Mouse (Mus musculus) MEL (cell line): Measurements from ENCODE around the gene Cyp21a1. TPM values are rescaled to one million over a fixed set of nuclear protein-coding genes. Genes with fewer than 3 reads are reported as not detected.
"Not testable (repeated sequence)": the region's sequence is repeated elsewhere in the genome, so short reads cannot be mapped to it uniquely, and the experiment has no call there.

ENCODE experiments used
- DNase-seq: peaks from one replicate; pipeline ENCODE4 v3.0.0; 2011; ENCODE audit warnings: low read depth, low spot score
- H3K27ac ChIP-seq: 2 replicates; pipeline ENCODE4 v1.5.1; 2012; ENCODE audit warnings: low read depth, mild to moderate bottlenecking, control low read depth, low read length, moderate library complexity; ENCODE audit not compliant: control insufficient read depth
- H3K27me3 ChIP-seq, 2 experiments: fragments of 150-350 bp in 1 of 2; sonication (generic) in 1 of 2; 2 replicates each; pipeline ENCODE4 v1.6.1; 2012; ENCODE audit warnings: low read length in 2 of 2, mild to moderate bottlenecking in 2 of 2, improper control_type of control experiment in 1 of 2, moderate library complexity in 1 of 2; ENCODE audit not compliant: insufficient read depth in 2 of 2, control insufficient read depth in 1 of 2
- H3K36me3 ChIP-seq, 2 experiments: 2 replicates each; pipeline ENCODE4 v1.6.1; 2012 to 2014; ENCODE audit warnings: low read length in 2 of 2, improper control_type of control experiment in 1 of 2, inconsistent platforms in 1 of 2, mild to moderate bottlenecking in 1 of 2; ENCODE audit not compliant: insufficient read depth in 2 of 2, control insufficient read depth in 1 of 2
- H3K4me1 ChIP-seq, 2 experiments: fragments of 150-350 bp in 1 of 2; sonication (generic) in 1 of 2; 2 replicates each; pipeline ENCODE4 v1.6.1; 2012; ENCODE audit warnings: low read length in 2 of 2, improper control_type of control experiment in 1 of 2, mild to moderate bottlenecking in 1 of 2; ENCODE audit not compliant: insufficient read depth in 2 of 2, control insufficient read depth in 1 of 2
- H3K4me3 ChIP-seq, 2 experiments: fragments of 150-350 bp in 1 of 2; sonication (generic) in 1 of 2; 2 replicates each; pipeline ENCODE4 v1.5.1; 2012; ENCODE audit warnings: low read depth in 2 of 2, low read length in 2 of 2, mild to moderate bottlenecking in 2 of 2, moderate library complexity in 2 of 2, control low read depth in 1 of 2, improper control_type of control experiment in 1 of 2; ENCODE audit not compliant: control insufficient read depth in 1 of 2, insufficient read depth in 1 of 2
- H3K79me2 ChIP-seq: 2 replicates; pipeline ENCODE4 v1.6.1; 2012; ENCODE audit warnings: mild to moderate bottlenecking, low read length, moderate library complexity; ENCODE audit not compliant: control insufficient read depth, poor library complexity, insufficient read depth
- H3K9ac ChIP-seq: 2 replicates; pipeline ENCODE4 v1.6.1; 2012; ENCODE audit warnings: low read depth, mild to moderate bottlenecking, control low read depth, low read length, moderate library complexity; ENCODE audit not compliant: control insufficient read depth, poor library complexity, severe bottlenecking
- H3K9me3 ChIP-seq: fragments of 150-350 bp; sonication (generic); replicated peaks from 2 replicates; pipeline ENCODE4 v1.6.1; 2012; ENCODE audit warnings: mild to moderate bottlenecking, low read length, improper control_type of control experiment, moderate library complexity; ENCODE audit not compliant: insufficient read depth
- BHLHE40 ChIP-seq: IDR thresholded peaks from 2 replicates; pipeline ENCODE4 v1.6.1; 2012; ENCODE audit warnings: low read depth, mild to moderate bottlenecking, inconsistent platforms, low read length, improper control_type of control experiment, borderline replicate concordance
- CHD1 ChIP-seq: IDR thresholded peaks from 2 replicates; pipeline ENCODE4 v1.6.1; 2012; ENCODE audit warnings: low read depth, mild to moderate bottlenecking, inconsistent platforms, low read length, improper control_type of control experiment
- CTCF ChIP-seq, 3 experiments: IDR thresholded peaks in 2 of 3; conservative IDR thresholded peaks in 1 of 3; 2 replicates each; pipeline ENCODE4 v1.5.1; 2011 to 2012; ENCODE audit warnings: low read length in 3 of 3, low read depth in 2 of 3, mild to moderate bottlenecking in 2 of 3, improper control_type of control experiment in 1 of 3, inconsistent platforms in 1 of 3, mixed read lengths in 1 of 3, moderate library complexity in 1 of 3; ENCODE audit not compliant: control insufficient read depth in 1 of 3, insufficient read depth in 1 of 3, poor library complexity in 1 of 3, severe bottlenecking in 1 of 3
- ELF1 ChIP-seq: IDR thresholded peaks from 2 replicates; pipeline ENCODE4 v1.6.1; 2014; ENCODE audit warnings: low read depth, mild to moderate bottlenecking, inconsistent platforms, low read length, improper control_type of control experiment, moderate library complexity
- EP300 ChIP-seq, 2 experiments: IDR thresholded peaks; 2 replicates each; pipeline ENCODE4 v1.6.1; 2011; ENCODE audit warnings: improper control_type of control experiment in 2 of 2, low read length in 2 of 2, low read depth in 1 of 2, mild to moderate bottlenecking in 1 of 2
- GABPA ChIP-seq: IDR thresholded peaks from 2 replicates; pipeline ENCODE4 v1.6.1; 2012; ENCODE audit warnings: low read depth, mild to moderate bottlenecking, inconsistent platforms, low read length, improper control_type of control experiment, moderate library complexity
- HCFC1 ChIP-seq: IDR thresholded peaks from 2 replicates; pipeline ENCODE4 v1.6.1; 2012; ENCODE audit warnings: low read depth, mild to moderate bottlenecking, inconsistent platforms, low read length, improper control_type of control experiment, moderate library complexity
- KAT2A ChIP-seq: conservative IDR thresholded peaks from 2 replicates; pipeline ENCODE4 v1.6.1; 2012; ENCODE audit warnings: low read depth, low read length, improper control_type of control experiment, inconsistent platforms
- MAX ChIP-seq: IDR thresholded peaks from 2 replicates; pipeline ENCODE4 v1.6.1; 2011; ENCODE audit warnings: low read length, improper control_type of control experiment
- MYC ChIP-seq: IDR thresholded peaks from 2 replicates; pipeline ENCODE4 v1.6.1; 2011; ENCODE audit warnings: low read depth, mild to moderate bottlenecking, low read length, improper control_type of control experiment, moderate library complexity
- RAD21 ChIP-seq: IDR thresholded peaks from 2 replicates; pipeline ENCODE4 v1.6.1; 2011; ENCODE audit warnings: mild to moderate bottlenecking, low read depth, low read length, improper control_type of control experiment
- RCOR1 ChIP-seq: IDR thresholded peaks from 2 replicates; pipeline ENCODE4 v1.6.1; 2012; ENCODE audit warnings: low read depth, mild to moderate bottlenecking, inconsistent platforms, low read length, improper control_type of control experiment
- SIN3A ChIP-seq: IDR thresholded peaks from 2 replicates; pipeline ENCODE4 v1.6.1; 2012; ENCODE audit warnings: low read length, improper control_type of control experiment, inconsistent platforms
- SMC3 ChIP-seq: IDR thresholded peaks from 2 replicates; pipeline ENCODE4 v1.6.1; 2011; ENCODE audit warnings: low read depth, low read length, improper control_type of control experiment
- TCF12 ChIP-seq: IDR thresholded peaks from 2 replicates; pipeline ENCODE4 v1.6.1; 2014; ENCODE audit warnings: low read depth, mild to moderate bottlenecking, inconsistent platforms, low read length, improper control_type of control experiment, moderate library complexity
- USF2 ChIP-seq, 2 experiments: IDR thresholded peaks; 2 replicates each; pipeline ENCODE4 v1.6.1; 2011 to 2012; ENCODE audit warnings: improper control_type of control experiment in 2 of 2, low read length in 2 of 2, borderline replicate concordance in 1 of 2, inconsistent platforms in 1 of 2, low read depth in 1 of 2, mild to moderate bottlenecking in 1 of 2; ENCODE audit not compliant: insufficient read depth in 1 of 2
- ZC3H11A ChIP-seq: IDR thresholded peaks from 2 replicates; pipeline ENCODE4 v1.6.1; 2012; ENCODE audit warnings: low read depth, mild to moderate bottlenecking, inconsistent platforms, low read length, improper control_type of control experiment
- ZKSCAN1 ChIP-seq: IDR thresholded peaks from 2 replicates; pipeline ENCODE4 v1.6.1; 2012; ENCODE audit warnings: low read depth, mild to moderate bottlenecking, inconsistent platforms, low read length, improper control_type of control experiment, moderate library complexity
- polyA plus RNA-seq, 2 experiments: library from polyadenylated mRNA; stranded (reverse) in 1 of 2; unstranded in 1 of 2; fragments of >175 nt in 1 of 2; fragments of >200 nt in 1 of 2; gene quantifications; 2 replicates each; pipeline versions ENCODE4 v1.2.1 to v1.2.4; 2012; ENCODE audit warnings: low replicate concordance in 2 of 2, low read depth in 1 of 2; ENCODE audit not compliant: insufficient read length in 2 of 2, insufficient read depth in 1 of 2, missing spikeins in 1 of 2
- total RNA-seq: library from RNA; depleted of rRNA; stranded (reverse); fragments of 300-350 nt; gene quantifications from 2 replicates; pipeline ENCODE4 v1.2.3, GENCODE M21; 2012; rRNA removed

The Cyp21a1 gene
- total RNA-seq (not detected in 2 replicates), polyA plus RNA-seq (not detected)

GRCm38 (mm10) chr17:34804301-34804700 lies at the start of gene Cyp21a1:
Cyp21a1 (minus strand) TSS chr17:34804561.
- H3K9me3 ChIP-seq, H3K9ac ChIP-seq: not testable (repeated sequence)

GRCm38 (mm10) chr17:34853511-34853910 lies 49.1 kb upstream of the Cyp21a1 start:
- no peak for DNase-seq
- H3K79me2 ChIP-seq: peaks cover 15% of the 10 kb centered on the region
- H3K36me3 ChIP-seq: peaks cover 0 to 5% of the 10 kb centered on the region in 2 experiments; a peak in 2 of 4 replicates
- TF ChIP-seq HCFC1 (no peak), SIN3A (no peak), CTCF (IDR thresholded peaks at IDR 0.05 in 2 of 3, conservative IDR thresholded peaks at IDR 0.05 in 1 of 3; ENCODE audit: control insufficient read depth in 1 of 3, insufficient read depth in 1 of 3, low read depth in 2 of 3, low read length in 3 of 3, poor library complexity in 1 of 3, severe bottlenecking in 1 of 3) (no peak), ZKSCAN1 (no peak), ZC3H11A (no peak), EP300 (IDR thresholded peaks at IDR 0.05; ENCODE audit: low read depth in 1 of 2, low read length in 2 of 2) (no peak), RAD21 (no peak), ELF1 (no peak), CHD1 (no peak), GABPA (no peak), MAX (no peak), TCF12 (no peak), SMC3 (no peak), MYC (no peak), BHLHE40 (no peak), USF2 (IDR thresholded peaks at IDR 0.05; ENCODE audit: borderline replicate concordance in 1 of 2, insufficient read depth in 1 of 2, low read depth in 1 of 2, low read length in 2 of 2) (no peak), KAT2A (no peak), RCOR1 (no peak)
- TF ChIP-seq, all 39 proteins: peak for 0
- H3K27ac ChIP-seq: no peak overlapping the region
- H3K9ac ChIP-seq: no peak overlapping the region
- no peaks in the 10 kb centered on the region for H3K9me3 ChIP-seq
- H3K27me3 ChIP-seq: no peaks in the 10 kb centered on the region
- no peak overlapping the region for H3K4me3 ChIP-seq
- peaks cover 0 to 3% of the 10 kb centered on the region in 2 experiments; a peak in 2 of 4 replicates for H3K4me1 ChIP-seq

More at GRCm38 (mm10) chr17:34804301-34804700, at the start of gene Cyp21a1:
- H3K79me2 ChIP-seq, H3K4me1 ChIP-seq, H3K36me3 ChIP-seq, DNase-seq, H3K4me3 ChIP-seq, H3K27ac ChIP-seq, H3K27me3 ChIP-seq: not testable (repeated sequence)
